ENCODE assay signal across 8 mouse cellular contexts in the genomic region with DNA sequence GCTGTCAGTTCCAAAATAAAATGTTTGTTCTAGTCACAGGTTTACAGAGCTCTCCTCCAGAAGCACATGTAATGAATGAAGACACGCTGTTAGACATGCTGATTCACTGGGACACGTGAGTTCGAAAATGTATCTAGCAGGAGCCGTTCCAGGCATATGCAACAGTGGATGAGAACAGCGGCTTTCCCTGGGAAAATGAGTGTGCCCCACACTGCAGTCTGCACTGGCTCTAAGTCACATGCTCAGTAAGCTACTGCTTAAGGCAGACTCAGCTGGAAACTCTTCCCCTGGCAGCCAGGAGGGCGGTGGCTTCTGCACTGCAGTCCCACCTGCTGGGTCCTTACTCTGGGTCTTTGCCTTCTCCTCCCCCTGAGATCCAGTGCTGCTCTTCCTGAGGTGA.
DNase-seq lines count a peak whose midpoint lies in the region; ATAC-seq lines count a peak whose summit lies in the region.

No protein-coding gene starts in this region.

- no peaks in the 10 kb centered on the region for H3K36me3 ChIP-seq in neural tube, embryonic 13.5 days
- no peaks in the 10 kb centered on the region for H3K36me3 ChIP-seq in embryonic facial prominence, embryonic 15.5 days
- H3K36me3 ChIP-seq in intestine, embryonic 16.5 days (ENCODE audit: control insufficient read depth, insufficient read depth, low read length): no peaks in the 10 kb centered on the region

- WGBS in neural tube, embryonic 13.5 days: 14% methylated on average over 6 of the region's 6 CpGs
- WGBS in embryonic facial prominence, embryonic 15.5 days: 32% methylated on average over 6 of the region's 6 CpGs
- WGBS in intestine, embryonic 16.5 days: 40% methylated on average over 6 of the region's 6 CpGs

- H3K4me1 ChIP-seq in neural tube, embryonic 13.5 days (replicated peaks): peaks cover 74% of the 10 kb centered on the region
- peaks cover 34% of the 10 kb centered on the region for H3K4me1 ChIP-seq in embryonic facial prominence, embryonic 15.5 days
- H3K4me1 ChIP-seq in intestine, embryonic 16.5 days (ENCODE audit: control insufficient read depth, insufficient read depth, low read length): no peaks in the 10 kb centered on the region

- no peaks in the 10 kb centered on the region for H3K27me3 ChIP-seq in neural tube, embryonic 13.5 days
- H3K27me3 ChIP-seq in embryonic facial prominence, embryonic 15.5 days: no peaks in the 10 kb centered on the region
- H3K27me3 ChIP-seq in intestine, embryonic 16.5 days (replicated peaks; ENCODE audit: control insufficient read depth, insufficient read depth, low read length): no peaks in the 10 kb centered on the region

- H3K27ac ChIP-seq in neural tube, embryonic 13.5 days (replicated peaks): peak overlapping the region; percentile 39; the same call in 1 of the 2 replicates
- H3K27ac ChIP-seq in embryonic facial prominence, embryonic 15.5 days (replicated peaks): no peak overlapping the region
- H3K27ac ChIP-seq in intestine, embryonic 16.5 days (ENCODE audit: low read length): no peak overlapping the region

- no peak for ATAC-seq in neural tube, embryonic 13.5 days (ENCODE audit: low read depth)
- 0 out of 2 replicates have a peak, but pooled peaks have one; percentile 24 for ATAC-seq in embryonic facial prominence, embryonic 15.5 days (ENCODE audit: insufficient number of reproducible peaks, low FRiP score, low TSS enrichment, low read depth)
- 0 out of 2 replicates have a peak, but pooled peaks have one; percentile 36 for ATAC-seq in intestine, embryonic 16.5 days

- no peak for DNase-seq in neural tube, embryonic 10.5 days (ENCODE audit: extremely low spot score, low spot score)
- peak; percentile 32 to 61 for DNase-seq in right cerebral cortex, postnatal 36 days (ENCODE audit: low spot score in 2 of 2)
- no peak for DNase-seq in adrenal gland, postnatal 14 days
- no peak for DNase-seq in lung, postnatal 4 days
- DNase-seq in c-Kit-positive CD71-positive TER-119-positive erythroid progenitor cells, embryonic 14.5 days (ENCODE audit: low spot score): no peak

- H3K4me2 ChIP-seq in neural tube, embryonic 13.5 days: no peak overlapping the region
- H3K4me2 ChIP-seq in embryonic facial prominence, embryonic 15.5 days (replicated peaks): no peak overlapping the region
- H3K4me2 ChIP-seq in intestine, embryonic 16.5 days (ENCODE audit: low read depth, low read length): no peak overlapping the region

- H3K9me3 ChIP-seq in neural tube, embryonic 13.5 days: no peaks in the 10 kb centered on the region
- H3K9me3 ChIP-seq in embryonic facial prominence, embryonic 15.5 days (replicated peaks): no peaks in the 10 kb centered on the region
- no peaks in the 10 kb centered on the region for H3K9me3 ChIP-seq in intestine, embryonic 16.5 days (ENCODE audit: control insufficient read depth, low read length)

- H3K4me3 ChIP-seq in neural tube, embryonic 13.5 days: no peak overlapping the region
- H3K4me3 ChIP-seq in embryonic facial prominence, embryonic 15.5 days (replicated peaks): no peak overlapping the region
- no peak overlapping the region for H3K4me3 ChIP-seq in intestine, embryonic 16.5 days (ENCODE audit: low read length)

- H3K9ac ChIP-seq in neural tube, embryonic 13.5 days: no peak overlapping the region
- H3K9ac ChIP-seq in embryonic facial prominence, embryonic 15.5 days: no peak overlapping the region
- no peak overlapping the region for H3K9ac ChIP-seq in intestine, embryonic 16.5 days (ENCODE audit: low read depth, low read length)

Comparison
In these comparisons a context has a peak if more than half of its experiments do, and no peak if none do; other contexts are left out.
1. DNase-seq: peak in right cerebral cortex, postnatal 36 days (2 of 2); none in neural tube, embryonic 10.5 days (single experiment), adrenal gland, postnatal 14 days (single experiment), lung, postnatal 4 days (0 of 2) and c-Kit-positive CD71-positive TER-119-positive erythroid progenitor cells, embryonic 14.5 days (single experiment).